ENCODE assay signal across 1 mouse cellular context in genomic region chr11:119552902-119553802, GRCm38 (mm10).
TF ChIP-seq lines count a peak whose summit lies in the region.

No protein-coding gene starts in this region.

TF ChIP-seq in myocyte, 11 proteins besides CTCF, POLR2A, EP300 and RAD21 (continued from another document):
- no peak for TF ChIP-seq TCF12 (IDR thresholded peaks at IDR 0.05; ENCODE audit: insufficient read depth, poor library complexity, severe bottlenecking)
- no peak for TF ChIP-seq E2F4 (IDR thresholded peaks at IDR 0.05; ENCODE audit: insufficient read depth)
- no peak for TF ChIP-seq MAX (IDR thresholded peaks at IDR 0.05; ENCODE audit: low read depth)
- TF ChIP-seq USF1 (IDR thresholded peaks at IDR 0.05; ENCODE audit: low read depth): no peak
- no peak for TF ChIP-seq POLR2AphosphoS2 (IDR thresholded peaks at IDR 0.05; ENCODE audit: insufficient read length, low read depth)
TF ChIP-seq in myocyte: peak in this region for 1.
